Mouse (Mus musculus) hindbrain, embryonic 15.5 days (tissue): ENCODE measurements around the gene Cd4. TPM values are rescaled to one million over a fixed set of nuclear protein-coding genes. Genes with fewer than 3 reads are reported as not detected.

Experiments
- ATAC-seq: fragments of 200-750 bp; cut with Nextera tagmentation; 2 replicates; pipeline ENCODE4 v1.8.0; 2017; ENCODE audit warnings: low read depth, moderate number of reproducible peaks, moderate TSS enrichment; ENCODE audit not compliant: low FRiP score
- H3K27ac ChIP-seq: fragments of 300-500 bp; sonication (generic); replicated peaks from 2 replicates; pipeline ENCODE4 v1.5.1; 2015; ENCODE audit warnings: mild to moderate bottlenecking, inconsistent platforms
- H3K27me3 ChIP-seq: fragments of 300-500 bp; sonication (generic); 2 replicates; pipeline ENCODE4 v1.6.1; 2015; ENCODE audit warnings: control low read depth, inconsistent platforms
- H3K36me3 ChIP-seq: fragments of 300-500 bp; sonication (generic); 2 replicates; pipeline ENCODE4 v1.6.1; 2015; ENCODE audit warnings: control low read depth, inconsistent platforms
- H3K4me1 ChIP-seq: fragments of 300-500 bp; sonication (generic); replicated peaks from 2 replicates; pipeline ENCODE4 v1.6.1; 2015; ENCODE audit warnings: control low read depth, inconsistent platforms
- H3K4me2 ChIP-seq: fragments of 300-500 bp; sonication (generic); 2 replicates; pipeline ENCODE4 v1.6.1; 2015; ENCODE audit warnings: moderate library complexity, mild to moderate bottlenecking, inconsistent platforms
- H3K4me3 ChIP-seq: fragments of 300-500 bp; sonication (generic); 2 replicates; pipeline ENCODE4 v1.5.1; 2015; ENCODE audit warnings: mild to moderate bottlenecking, inconsistent platforms
- H3K9ac ChIP-seq: fragments of 300-500 bp; sonication (generic); 2 replicates; pipeline ENCODE4 v1.6.1; 2015; ENCODE audit warnings: inconsistent platforms
- H3K9me3 ChIP-seq: fragments of 300-500 bp; sonication (generic); 2 replicates; pipeline ENCODE4 v1.6.1; 2016; ENCODE audit warnings: control low read depth, inconsistent platforms
- WGBS: fragments of 180-500 bp; shearing (Covaris S2); methylation state at CpG from one replicate; pipeline ENCODE4 v1.1.7; 2015; 5-methylcytosine and 5-hydroxymethylcytosine counted together
- polyA plus RNA-seq: library from polyadenylated mRNA; unstranded; fragments of >200 nt; fragmentation: Nextera tagmentation; extraction: Ambion mirVana; gene quantifications from 2 replicates; pipeline ENCODE4 v1.2.1, GENCODE M21; 2015

Cd4 gene
- polyA plus RNA-seq, 1 experiment from 2014 or later: 0.32 TPM

GRCm38 (mm10) chr6:124913721-124914285 is 25.8 kb upstream of the Cd4 start:
- H3K9ac ChIP-seq: 0 out of 2 replicates have a peak overlapping the region, but pooled peaks have one; percentile 99
- H3K4me1 ChIP-seq: peaks cover 51% of the 10 kb centered on the region
- WGBS: 51% methylated on average over 14 of the region's 14 CpGs
- H3K27me3 ChIP-seq: no peaks in the 10 kb centered on the region
- H3K4me3 ChIP-seq: no peak overlapping the region
- H3K27ac ChIP-seq: peak overlapping the region; percentile 100
- no peaks in the 10 kb centered on the region for H3K9me3 ChIP-seq
- H3K36me3 ChIP-seq: peaks cover 17% of the 10 kb centered on the region
- peak overlapping the region; percentile 98; the same call in 1 of the 2 replicates for H3K4me2 ChIP-seq
- ATAC-seq: no peak

- Histone ChIP-seq H3K4me2 (0 out of 2 replicates have a peak overlapping the region, but pooled peaks have one; percentile 0), H3K27ac (peak overlapping the region; percentile 100), H3K4me1 (peaks cover 45% of the 10 kb centered on the region), H3K9me3 (no peaks in the 10 kb centered on the region), H3K4me3 (no peak overlapping the region), H3K36me3 (peaks cover 17% of the 10 kb centered on the region), H3K27me3 (no peaks in the 10 kb centered on the region), H3K9ac (no peak overlapping the region)
- ATAC-seq: no peak
- WGBS: 58% methylated on average over 6 of the region's 6 CpGs
Observed at GRCm38 (mm10) chr6:124913214-124913613, 25.2 kb upstream of the Cd4 start.

DNA sequence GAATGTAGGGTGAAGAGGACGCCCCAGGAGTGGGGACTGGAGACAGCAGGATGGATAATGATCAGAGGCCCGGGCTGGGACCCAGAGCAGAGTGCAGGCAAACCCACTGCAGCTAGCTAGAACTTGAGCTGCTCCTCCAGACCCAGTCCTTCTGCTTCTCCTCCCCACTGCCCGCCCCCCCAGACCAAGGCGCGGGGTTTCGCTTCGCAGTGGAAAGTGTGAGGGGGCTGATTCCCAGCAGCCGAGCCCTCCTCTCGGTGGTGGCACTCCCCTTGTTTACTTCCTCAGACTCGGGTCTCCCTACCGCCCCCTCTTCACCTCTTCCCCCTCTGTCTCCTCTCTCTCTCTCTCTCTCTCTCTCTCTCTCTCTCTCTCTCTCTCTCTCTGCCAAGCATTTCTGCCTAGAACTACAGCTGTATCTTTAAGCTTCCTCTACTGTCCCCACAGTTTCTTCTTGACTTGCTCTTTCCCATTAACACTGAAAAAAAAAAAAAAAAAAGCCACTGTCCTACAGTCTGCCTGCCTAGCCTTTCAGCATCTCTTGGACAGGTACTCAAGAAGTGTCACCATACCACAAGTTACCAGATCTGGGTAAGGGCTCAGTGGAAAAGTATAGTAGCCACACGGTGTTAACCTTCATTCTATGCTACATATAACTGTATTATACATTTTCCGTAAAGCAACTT is 23.7 kb upstream of the Cd4 start, which contains the start of gene Lag3:
Lag3 (minus strand) TSS at position 173 of the 686 bp plus-strand sequence.
- Histone ChIP-seq H3K36me3 (peaks cover 17% of the 10 kb centered on the region), H3K4me2 (peak within 1 kb of the TSS; percentile 21; the same call in 1 of the 2 replicates), H3K9ac (no peak within 1 kb of the TSS), H3K9me3 (no peaks in the 10 kb centered on the region), H3K27ac (0 out of 2 replicates have a peak within 1 kb of the TSS, but pooled peaks have one; percentile 25), H3K27me3 (no peaks in the 10 kb centered on the region), H3K4me3 (no peak within 1 kb of the TSS), H3K4me1 (peaks cover 42% of the 10 kb centered on the region)
- WGBS: 21% methylated on average over 12 of the region's 13 CpGs
- ATAC-seq: no peak

DNA sequence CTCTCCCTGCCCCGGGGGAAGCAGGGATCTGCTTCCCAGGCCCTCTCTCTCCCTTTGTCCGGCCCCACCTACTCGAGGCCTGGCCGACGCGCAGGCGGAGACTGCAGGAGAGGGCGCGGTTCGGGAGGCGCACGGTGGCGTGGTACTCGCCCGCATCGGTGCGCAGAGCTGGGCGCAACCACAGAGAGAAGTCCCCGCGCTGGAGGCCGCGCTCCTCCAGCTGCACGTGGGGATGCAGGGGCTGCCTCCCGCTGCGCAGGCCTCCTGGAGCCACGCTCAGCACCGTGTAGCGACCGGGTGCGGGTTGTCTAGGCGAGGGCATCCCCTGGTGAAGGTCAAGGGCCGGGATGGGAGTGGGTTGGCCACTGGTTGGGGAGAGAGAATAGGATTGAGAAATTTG is 22.0 kb upstream of the Cd4 start:
- peaks cover 17% of the 10 kb centered on the region for H3K36me3 ChIP-seq
- H3K9me3 ChIP-seq: no peaks in the 10 kb centered on the region
- peaks cover 35% of the 10 kb centered on the region for H3K4me1 ChIP-seq
- no peaks in the 10 kb centered on the region for H3K27me3 ChIP-seq
- peak overlapping the region; percentile 47 for H3K4me2 ChIP-seq
- peak overlapping the region; percentile 36 for H3K9ac ChIP-seq
- H3K27ac ChIP-seq: no peak overlapping the region
- ATAC-seq: no peak
- H3K4me3 ChIP-seq: peak overlapping the region; percentile 18; the same call in 1 of the 2 replicates
- WGBS: 3% methylated on average over 32 of the region's 32 CpGs

GRCm38 (mm10) chr6:124907767-124908166 is 19.7 kb upstream of the Cd4 start:
- Histone ChIP-seq H3K36me3 (no peaks in the 10 kb centered on the region), H3K9ac (no peak overlapping the region), H3K4me1 (peaks cover 35% of the 10 kb centered on the region), H3K4me3 (no peak overlapping the region), H3K4me2 (no peak overlapping the region), H3K27me3 (no peaks in the 10 kb centered on the region), H3K9me3 (no peaks in the 10 kb centered on the region), H3K27ac (no peak overlapping the region)
- ATAC-seq: no peak
- WGBS: 81% methylated on average over 1 of the region's 1 CpGs

DNA sequence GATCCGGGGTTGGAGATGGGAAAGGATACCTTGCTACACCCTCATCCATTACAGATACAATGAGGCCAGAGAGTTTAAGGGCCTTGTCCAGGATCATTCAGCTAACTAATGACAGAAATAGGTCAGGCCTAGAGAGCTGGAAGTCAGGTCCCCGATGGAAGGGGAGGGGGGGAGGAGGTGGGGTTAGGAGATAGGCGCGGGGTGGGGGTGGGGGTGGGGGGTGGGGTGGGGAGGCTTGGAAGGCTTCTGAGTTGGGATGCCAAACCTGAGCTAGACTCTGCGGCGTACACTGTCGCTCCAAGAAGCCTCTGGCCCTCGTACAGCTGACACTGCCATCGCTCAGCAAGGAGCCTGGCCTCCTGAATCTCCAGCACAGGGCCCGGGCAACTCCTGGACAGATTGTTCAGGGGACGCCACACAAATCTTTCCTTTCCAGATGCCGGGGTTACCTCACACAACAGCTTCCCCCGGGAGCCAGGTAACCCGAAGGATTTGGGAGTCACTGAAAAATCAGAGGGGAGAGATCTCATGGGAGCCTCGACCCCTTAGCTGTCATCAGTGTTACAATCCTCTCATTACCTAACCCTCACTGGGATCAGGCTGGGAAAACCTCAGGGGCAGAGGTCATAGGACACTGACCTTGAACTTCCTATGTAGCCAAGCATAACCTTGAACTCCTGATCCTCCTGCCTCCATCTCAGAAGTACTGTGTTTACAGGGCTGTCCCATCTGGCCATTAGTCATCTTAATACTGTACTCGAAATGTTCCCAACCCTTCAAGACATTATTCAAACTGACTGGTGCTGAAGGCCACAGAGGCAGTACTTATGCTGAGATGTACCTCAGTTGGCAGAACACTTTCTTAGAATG is 17.2 kb upstream of the Cd4 start:
- peak overlapping the region; percentile 39; the same call in 1 of the 2 replicates for H3K4me3 ChIP-seq
- no peak for ATAC-seq
- H3K27ac ChIP-seq: peak overlapping the region; percentile 97
- H3K4me2 ChIP-seq: peak overlapping the region; percentile 69
- no peaks in the 10 kb centered on the region for H3K9me3 ChIP-seq
- no peaks in the 10 kb centered on the region for H3K36me3 ChIP-seq
- peak overlapping the region; percentile 47; the same call in 1 of the 2 replicates for H3K9ac ChIP-seq
- no peaks in the 10 kb centered on the region for H3K27me3 ChIP-seq
- peaks cover 28% of the 10 kb centered on the region for H3K4me1 ChIP-seq
- 25% methylated on average over 16 of the region's 16 CpGs for WGBS

DNA sequence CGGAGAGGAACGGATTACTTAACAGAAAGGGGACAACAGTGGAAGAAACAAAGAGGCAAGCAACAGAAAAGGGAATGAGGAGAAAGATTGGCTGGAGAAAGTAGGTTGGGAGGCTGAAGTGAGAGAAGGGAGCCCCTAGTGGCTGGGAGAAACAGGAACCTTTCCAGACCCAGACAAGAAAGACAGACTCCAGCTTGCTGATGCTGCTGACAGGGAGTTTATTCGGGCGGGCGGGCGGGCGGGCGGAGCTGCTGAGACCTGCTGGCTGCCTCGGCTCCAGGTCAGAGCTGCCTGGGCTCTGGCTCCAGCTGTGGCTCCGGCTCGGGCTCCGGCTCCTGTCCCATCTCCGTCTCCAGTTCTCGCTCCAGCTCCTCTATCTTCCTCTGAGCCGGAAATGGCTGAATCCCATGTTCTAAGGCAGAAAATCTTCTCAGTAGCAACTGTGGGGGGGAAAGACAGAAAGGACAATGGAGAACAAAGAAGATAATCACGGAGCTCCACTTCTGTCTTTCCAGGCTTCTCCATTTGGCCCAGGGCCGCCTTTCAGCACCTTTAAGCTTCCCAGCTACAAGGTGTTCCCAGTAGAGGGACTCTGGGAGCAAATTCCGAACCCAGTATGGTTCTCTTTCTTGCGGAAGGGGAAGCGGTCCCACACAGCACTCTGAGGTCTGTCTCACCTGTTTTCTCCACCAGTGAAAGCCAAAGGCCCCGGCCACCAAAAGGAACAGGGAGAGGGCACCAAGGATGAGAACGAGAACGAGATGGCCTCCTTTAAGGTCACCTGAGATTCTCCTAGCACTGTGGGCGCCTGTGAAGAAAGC is 16.4 kb upstream of the Cd4 start:
- no peaks in the 10 kb centered on the region for H3K9me3 ChIP-seq
- 9% methylated on average over 22 of the region's 24 CpGs for WGBS
- peak; percentile 65 for ATAC-seq
- H3K4me3 ChIP-seq: peak overlapping the region; percentile 39
- peak overlapping the region; percentile 69 for H3K4me2 ChIP-seq
- H3K27ac ChIP-seq: peak overlapping the region; percentile 97
- H3K4me1 ChIP-seq: peaks cover 21% of the 10 kb centered on the region
- H3K27me3 ChIP-seq: no peaks in the 10 kb centered on the region
- H3K9ac ChIP-seq: peak overlapping the region; percentile 54
- H3K36me3 ChIP-seq: no peaks in the 10 kb centered on the region

DNA sequence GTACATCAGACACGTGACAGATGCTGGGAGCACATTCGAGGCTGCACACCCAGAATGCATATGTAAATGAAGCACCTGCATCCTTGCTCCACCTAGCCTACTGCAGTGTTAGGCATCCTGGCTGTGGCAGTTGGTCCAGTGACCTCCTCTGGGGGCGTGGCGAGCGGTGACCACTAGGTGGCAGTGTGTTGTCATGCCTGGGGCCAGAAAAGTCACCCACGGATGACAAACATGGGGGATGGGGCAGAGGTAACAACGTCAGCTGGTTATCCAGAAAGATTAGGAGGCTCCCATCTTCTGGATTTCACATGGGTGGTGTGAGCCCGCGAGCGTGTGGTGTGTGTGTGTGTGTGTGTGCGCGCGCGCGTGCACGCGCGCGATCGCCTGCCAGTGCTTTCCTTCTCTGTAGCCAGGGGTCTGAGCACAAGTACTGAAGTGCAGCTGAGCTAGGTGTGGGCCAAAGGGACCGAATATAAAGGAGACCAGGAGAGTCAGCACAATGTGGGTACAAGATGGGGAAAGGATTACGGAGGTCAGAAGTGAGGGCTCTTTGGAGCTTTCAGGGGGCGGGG is 15.6 kb upstream of the Cd4 start:
- Histone ChIP-seq H3K4me2 (peak overlapping the region; percentile 69), H3K36me3 (no peaks in the 10 kb centered on the region), H3K27me3 (no peaks in the 10 kb centered on the region), H3K27ac (peak overlapping the region; percentile 97), H3K4me3 (peak overlapping the region; percentile 39), H3K4me1 (peaks cover 21% of the 10 kb centered on the region), H3K9me3 (no peaks in the 10 kb centered on the region), H3K9ac (peak overlapping the region; percentile 54)
- 0% methylated on average over 23 of the region's 23 CpGs for WGBS
- peak; percentile 84 for ATAC-seq

DNA sequence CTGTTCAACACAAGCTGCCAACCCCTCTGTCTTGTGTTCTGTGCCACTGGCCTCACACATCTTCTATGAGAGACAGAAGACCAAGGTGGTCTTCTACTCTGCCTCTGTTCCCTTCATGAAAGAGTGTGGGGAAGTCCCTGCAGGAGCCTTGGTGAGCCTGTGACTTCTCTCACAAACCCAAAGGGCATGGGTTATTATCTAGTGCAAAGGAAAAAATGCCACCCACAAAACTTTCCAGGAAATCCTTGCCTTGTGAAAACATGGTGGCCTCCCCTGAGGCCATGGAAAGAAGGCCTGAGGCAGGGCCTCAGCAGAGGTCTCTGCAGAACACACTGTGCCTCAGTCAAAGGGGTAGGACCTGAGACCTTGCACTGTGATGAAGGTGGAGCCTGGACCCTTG is 13.8 kb upstream of the Cd4 start:
- Histone ChIP-seq H3K9ac (no peak overlapping the region), H3K27me3 (no peaks in the 10 kb centered on the region), H3K4me2 (no peak overlapping the region), H3K27ac (no peak overlapping the region), H3K36me3 (no peaks in the 10 kb centered on the region), H3K9me3 (no peaks in the 10 kb centered on the region), H3K4me1 (peaks cover 21% of the 10 kb centered on the region), H3K4me3 (no peak overlapping the region)
- ATAC-seq: no peak

GRCm38 (mm10) chr6:124900801-124901480 is 12.9 kb upstream of the Cd4 start:
- Histone ChIP-seq H3K4me3 (no peak overlapping the region), H3K9me3 (no peaks in the 10 kb centered on the region), H3K36me3 (no peaks in the 10 kb centered on the region), H3K27ac (no peak overlapping the region), H3K4me2 (no peak overlapping the region), H3K9ac (no peak overlapping the region), H3K4me1 (peaks cover 21% of the 10 kb centered on the region), H3K27me3 (no peaks in the 10 kb centered on the region)
- ATAC-seq: no peak
- 44% methylated on average over 10 of the region's 10 CpGs for WGBS
